Mouse (Mus musculus) erythroblast, embryonic 14.5 days (primary cell): ENCODE results near the gene Lamc1.

Experiments used
- GATA1 ChIP-seq: IDR thresholded peaks from 2 replicates; pipeline ENCODE4 v1.6.1; 2012; ENCODE audit warnings: low read length, inconsistent platforms, mixed read lengths
- TAL1 ChIP-seq: IDR thresholded peaks from 3 replicates; pipeline ENCODE4 v1.6.1; 2012; ENCODE audit warnings: low read length, inconsistent platforms, mixed read lengths

- TF ChIP-seq TAL1 (no peak), GATA1 (no peak)
These were observed 105.5 kb downstream of the Lamc1 start for GRCm38 (mm10) chr1:153227096-153227495.
